Mouse (Mus musculus) retina, postnatal 1 day (tissue): ENCODE results near the gene Slc25a36.

Source experiments
- DNase-seq: peaks from one replicate; pipeline ENCODE4 v3.0.0-alpha.2; 2012

The Slc25a36 gene

DNA sequence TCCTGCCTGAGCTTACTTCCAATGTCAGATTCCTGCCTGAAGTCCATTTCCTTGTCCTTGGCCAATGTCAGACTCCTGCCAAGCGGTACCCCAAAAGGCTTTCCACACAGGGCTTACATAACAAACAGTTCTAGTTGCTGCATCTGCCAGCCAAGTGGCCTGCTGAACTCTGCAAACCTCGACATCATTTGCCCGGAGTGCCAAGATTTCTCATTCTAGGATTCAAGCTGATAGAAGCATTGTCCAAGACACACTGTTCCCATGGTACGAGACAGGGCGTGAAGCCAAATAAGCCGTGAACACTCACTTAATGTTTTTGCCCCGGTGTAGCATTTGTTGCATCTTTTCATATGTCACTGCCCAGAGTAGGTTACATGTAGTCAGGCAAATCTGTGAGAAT, 74.3 kb downstream of the Slc25a36 start:
- DNase-seq, result no peak

DNA sequence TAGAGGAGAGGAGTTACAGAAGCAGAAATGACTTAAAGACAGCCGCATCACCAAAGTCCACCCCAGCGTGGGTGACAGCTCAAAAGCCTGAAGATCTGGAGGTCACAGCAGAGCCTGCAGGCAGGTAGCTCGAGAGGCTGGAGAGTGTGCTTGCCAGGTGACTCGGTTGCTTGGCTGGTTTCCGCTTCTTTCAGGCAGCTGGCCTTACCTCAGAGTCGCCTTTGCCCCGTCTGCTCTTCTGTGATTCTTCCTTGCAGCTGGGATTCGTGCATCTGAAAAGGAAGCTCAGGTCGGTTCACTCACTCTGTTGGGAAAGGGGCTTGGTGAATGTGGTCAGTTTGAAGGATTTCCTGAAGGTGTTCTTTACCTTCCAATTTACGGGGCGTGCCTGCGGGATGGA, 83.6 kb downstream of the Slc25a36 start:
- DNase-seq, result no peak

- DNase-seq, result no peak
Observed at GRCm38 (mm10) chr9:97026006-97026405, 85.0 kb downstream of the Slc25a36 start.
